Mouse (Mus musculus) thymus, adult 2 months (tissue): Measurements from ENCODE around the gene Ttll1. TPM values are rescaled to one million over a fixed set of nuclear protein-coding genes. Genes with fewer than 3 reads are reported as not detected.
"Not testable (repeated sequence)": the region's sequence is repeated elsewhere in the genome, so short reads cannot be mapped to it uniquely, and the experiment has no call there.

Experiments used
- DNase-seq: peaks from one replicate; pipeline ENCODE4 v3.0.0; 2021
- H3K27ac ChIP-seq: fragments of 200-500 bp; 2 replicates; pipeline ENCODE4 v1.5.1; 2012; ENCODE audit warnings: low read length, control low read depth; ENCODE audit not compliant: control insufficient read depth, insufficient read depth
- H3K27me3 ChIP-seq: fragments of 200-500 bp; 2 replicates; pipeline ENCODE4 v1.6.1; 2012; ENCODE audit warnings: mild to moderate bottlenecking, low read length, moderate library complexity, mixed read lengths; ENCODE audit not compliant: control insufficient read depth, insufficient read depth
- H3K36me3 ChIP-seq: fragments of 200-500 bp; 2 replicates; pipeline ENCODE4 v1.6.1; 2012; ENCODE audit warnings: mild to moderate bottlenecking, low read length, moderate library complexity; ENCODE audit not compliant: control insufficient read depth, insufficient read depth
- H3K4me1 ChIP-seq: fragments of 200-500 bp; replicated peaks from 2 replicates; pipeline ENCODE4 v1.6.1; 2012; ENCODE audit warnings: low read length; ENCODE audit not compliant: control insufficient read depth, insufficient read depth
- H3K4me3 ChIP-seq: fragments of 200-500 bp; 2 replicates; pipeline ENCODE4 v1.5.1; 2012; ENCODE audit warnings: mild to moderate bottlenecking, low read length, control low read depth, moderate library complexity; ENCODE audit not compliant: control insufficient read depth, insufficient read depth
- CTCF ChIP-seq: fragments of 200-500 bp; IDR thresholded peaks from 2 replicates; pipeline ENCODE4 v1.5.1; 2012; ENCODE audit warnings: mild to moderate bottlenecking, control low read depth, low read length, moderate library complexity, borderline replicate concordance; ENCODE audit not compliant: control insufficient read depth, poor library complexity, insufficient read depth; ENCODE audit errors: extremely low read depth
- POLR2A ChIP-seq: fragments of 200-500 bp; IDR thresholded peaks from 2 replicates; pipeline ENCODE4 v1.6.1; 2012; ENCODE audit warnings: mild to moderate bottlenecking, low read length, control low read depth, moderate library complexity; ENCODE audit not compliant: control insufficient read depth, poor library complexity, insufficient read depth; ENCODE audit errors: extremely low read depth
- WGBS: fragments of 180-500 bp; shearing (Covaris S2); methylation state at CpG from one replicate; pipeline ENCODE4 v1.1.7; 2018; 5-methylcytosine and 5-hydroxymethylcytosine counted together
- polyA plus RNA-seq: library from polyadenylated mRNA; depleted of rRNA; stranded (reverse); fragments of >200 nt; gene quantifications from 2 replicates; pipeline ENCODE4 v1.2.3, GENCODE M21; 2012

The Ttll1 gene
- polyA plus RNA-seq, 1 experiment, result 10.9 TPM

DNA sequence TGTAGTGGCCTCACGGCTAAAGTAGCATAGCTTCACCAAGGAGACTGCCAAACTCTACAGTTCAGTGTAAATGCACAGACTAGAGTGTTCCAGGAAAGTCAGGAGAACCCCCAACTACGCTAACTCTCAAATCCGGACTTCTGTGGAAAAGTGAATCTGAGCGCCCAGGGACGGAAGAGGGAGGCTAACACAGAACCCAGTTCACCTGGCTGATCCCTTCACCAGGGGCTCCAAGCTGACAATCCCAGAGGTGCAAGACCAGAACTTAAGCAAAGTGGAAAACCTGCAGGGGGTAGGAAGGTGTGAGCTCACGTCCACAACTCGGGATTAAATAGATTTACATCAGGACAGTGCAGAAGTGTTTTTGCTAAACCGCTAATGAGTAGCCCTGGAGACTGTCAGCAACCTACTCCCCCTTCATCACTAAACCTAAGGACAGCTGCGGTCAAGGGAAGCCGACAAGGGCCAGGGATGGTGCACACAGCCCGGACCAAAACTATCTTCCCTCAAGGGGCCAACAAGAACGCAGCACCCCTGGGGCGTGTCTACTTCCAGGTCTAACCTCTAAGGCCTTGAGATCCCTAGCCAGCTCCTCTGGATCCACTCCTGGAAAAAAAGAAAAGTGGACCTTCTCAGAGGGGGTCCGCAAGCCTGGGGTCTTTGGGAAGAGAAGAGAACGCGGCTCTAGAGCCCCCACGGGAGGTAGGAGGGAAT, 47.2 kb downstream of the Ttll1 start:
- no peaks in the 10 kb centered on the region for H3K27me3 ChIP-seq
- no peak for DNase-seq
- H3K36me3 ChIP-seq, result no peaks in the 10 kb centered on the region
- no peak overlapping the region for H3K27ac ChIP-seq
- 34% methylated on average over 17 of the region's 17 CpGs for WGBS
- TF ChIP-seq POLR2A, result no peak
- peaks cover 7% of the 10 kb centered on the region for H3K4me1 ChIP-seq
- H3K4me3 ChIP-seq, result peak overlapping the region; percentile 69

DNA sequence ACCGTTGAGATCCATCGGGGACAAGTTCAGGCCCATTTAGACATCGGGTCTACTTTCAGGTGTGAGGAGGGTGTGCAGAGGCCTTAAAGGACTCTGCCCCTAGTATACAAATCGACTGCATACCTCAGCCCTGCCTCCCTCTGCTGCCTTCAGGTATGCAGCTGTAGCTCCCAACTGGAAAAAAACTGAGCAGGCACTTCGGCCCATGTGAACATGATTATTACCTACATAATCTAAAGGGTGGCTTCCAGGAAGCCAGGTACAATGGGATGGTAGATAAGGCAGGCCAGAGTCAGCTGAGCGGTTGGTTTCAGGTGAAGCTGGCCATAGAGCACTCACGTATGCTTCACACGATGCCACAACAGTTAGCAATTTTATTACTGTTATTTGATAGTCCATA, 48.3 kb downstream of the Ttll1 start:
- 97% methylated on average over 8 of the region's 8 CpGs for WGBS
- not testable (repeated sequence) for H3K27ac ChIP-seq, DNase-seq, H3K36me3 ChIP-seq, H3K4me3 ChIP-seq, H3K27me3 ChIP-seq, H3K4me1 ChIP-seq

DNA sequence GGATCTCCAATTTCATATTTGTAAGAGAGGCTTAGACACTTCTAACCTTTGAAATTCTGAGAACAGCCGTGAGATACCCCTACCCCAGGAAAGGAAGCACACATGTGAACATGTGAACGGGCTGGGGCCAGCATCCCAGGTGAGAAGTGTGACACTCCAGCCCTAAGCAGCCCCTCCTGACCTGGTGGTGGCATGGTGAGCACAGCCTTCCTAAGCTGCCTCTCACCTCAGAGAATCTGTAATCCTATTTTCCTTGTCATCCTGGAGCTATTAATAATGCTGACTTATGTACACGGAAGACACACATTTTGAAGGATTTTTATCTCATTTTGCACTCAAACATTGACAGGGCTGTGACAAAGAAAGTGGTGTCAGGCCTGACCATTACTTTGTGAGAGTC, 49.8 kb downstream of the Ttll1 start:
- Histone ChIP-seq H3K4me3 (no peak overlapping the region), H3K36me3 (no peaks in the 10 kb centered on the region), H3K27me3 (no peaks in the 10 kb centered on the region), H3K27ac (no peak overlapping the region), H3K4me1 (peaks cover 7% of the 10 kb centered on the region)
- no peak for DNase-seq
- 95% methylated on average over 3 of the region's 3 CpGs for WGBS
- TF ChIP-seq CTCF (no peak), POLR2A (no peak)

DNA sequence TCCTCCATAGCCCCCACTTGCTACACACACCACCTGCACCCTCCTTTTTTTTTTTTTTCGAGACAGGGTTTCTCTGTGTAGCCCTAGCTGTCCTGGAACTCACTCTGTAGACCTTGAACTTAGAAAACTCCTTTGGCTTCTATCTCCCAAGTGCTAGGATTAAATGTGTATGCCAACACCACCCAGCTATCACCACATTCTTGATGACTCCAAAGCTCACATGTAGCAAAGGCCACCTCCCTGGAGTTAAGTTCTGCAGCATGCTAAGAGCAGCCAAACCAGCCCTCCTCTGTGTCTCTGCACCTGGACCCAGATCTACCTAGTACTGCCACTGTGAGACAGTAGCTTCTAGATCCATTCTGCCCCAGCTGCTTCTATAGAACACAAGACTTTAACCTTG, 53.2 kb downstream of the Ttll1 start:
- WGBS, result 96% methylated on average over 1 of the region's 1 CpGs
- Histone ChIP-seq H3K27ac (no peak overlapping the region), H3K36me3 (no peaks in the 10 kb centered on the region), H3K4me3 (no peak overlapping the region), H3K4me1 (peaks cover 8% of the 10 kb centered on the region), H3K27me3 (no peaks in the 10 kb centered on the region)
- TF ChIP-seq CTCF (no peak), POLR2A (no peak)
- DNase-seq, result no peak

DNA sequence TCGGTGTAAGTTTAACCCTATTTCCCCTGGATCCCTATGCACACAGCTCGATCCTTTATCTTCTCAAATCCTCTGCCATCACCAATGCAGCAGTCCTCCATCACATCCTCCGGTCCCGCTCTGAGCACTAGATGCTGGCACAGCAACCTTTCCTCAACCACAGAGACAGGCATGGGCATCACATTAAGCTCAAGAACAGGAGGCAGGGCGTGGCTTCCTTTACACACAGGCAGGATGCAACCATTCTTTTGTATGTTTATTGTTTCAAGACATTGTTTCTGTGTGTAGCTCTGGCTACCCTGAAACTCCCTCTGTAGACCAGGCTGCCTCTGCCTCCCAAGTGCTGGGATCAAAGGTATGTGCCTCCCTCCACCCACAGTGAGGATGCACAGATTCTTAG, 55.1 kb downstream of the Ttll1 start:
- TF ChIP-seq CTCF, result no peak
- no peak for TF ChIP-seq POLR2A
- WGBS, result 92% methylated on average over 5 of the region's 5 CpGs

DNA sequence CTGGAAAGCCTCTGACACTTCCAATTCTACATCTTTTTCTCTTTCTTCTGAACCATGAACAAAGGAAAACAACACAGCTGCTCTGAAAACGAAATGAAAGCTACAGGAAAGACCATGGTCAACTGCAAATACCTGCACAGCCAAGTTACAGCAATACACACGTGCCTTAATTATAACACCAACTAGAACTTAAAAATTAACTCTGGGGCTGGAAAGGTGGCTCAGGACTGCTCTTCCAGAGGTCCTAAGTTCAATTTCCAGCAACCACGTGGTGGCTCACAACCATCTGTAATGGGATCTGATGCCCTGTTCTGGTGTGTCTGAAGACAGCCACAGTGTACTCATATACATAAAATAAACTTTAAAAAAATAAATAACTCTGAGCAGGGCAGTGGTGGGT, 55.7 kb downstream of the Ttll1 start:
- TF ChIP-seq POLR2A (no peak), CTCF (no peak)
- Histone ChIP-seq H3K4me1 (peaks cover 8% of the 10 kb centered on the region), H3K4me3 (no peak overlapping the region), H3K36me3 (no peaks in the 10 kb centered on the region), H3K27ac (no peak overlapping the region), H3K27me3 (no peaks in the 10 kb centered on the region)
- DNase-seq, result no peak
- 69% methylated on average over 3 of the region's 3 CpGs for WGBS

More for the DNA sequence above, 55.1 kb downstream of the Ttll1 start:
- no peak overlapping the region for H3K27ac ChIP-seq
- H3K27me3 ChIP-seq, result no peaks in the 10 kb centered on the region
- H3K36me3 ChIP-seq, result no peaks in the 10 kb centered on the region
- H3K4me3 ChIP-seq, result no peak overlapping the region
- peaks cover 8% of the 10 kb centered on the region for H3K4me1 ChIP-seq
- DNase-seq, result no peak

DNA sequence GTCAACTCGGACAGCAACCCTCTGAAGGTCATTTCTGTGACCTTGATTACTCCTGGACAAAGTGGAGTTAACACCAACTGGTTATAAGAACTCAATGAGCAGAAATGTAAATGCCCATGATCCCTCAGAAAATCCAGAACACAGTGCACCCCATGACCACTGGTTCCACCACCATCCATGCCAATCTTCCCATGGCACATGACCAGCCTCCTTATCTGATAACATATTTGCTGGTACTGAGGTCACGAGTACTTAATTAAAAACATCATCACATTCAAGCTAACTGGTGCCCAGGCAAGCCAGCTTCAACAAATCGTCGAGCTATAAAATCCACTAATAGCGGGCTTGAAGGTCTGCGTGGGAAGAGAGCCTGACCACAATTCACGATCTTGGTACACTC, 56.3 kb downstream of the Ttll1 start:
- no peak for DNase-seq
- 85% methylated on average over 7 of the region's 7 CpGs for WGBS
- TF ChIP-seq CTCF (no peak), POLR2A (no peak)
- Histone ChIP-seq H3K4me1 (peaks cover 8% of the 10 kb centered on the region), H3K36me3 (no peaks in the 10 kb centered on the region), H3K27ac (no peak overlapping the region), H3K27me3 (no peaks in the 10 kb centered on the region), H3K4me3 (no peak overlapping the region)
